Mouse (Mus musculus) ovary, postnatal 10 days (tissue): ENCODE results near the gene Cherp.

Experiments used
- DNase-seq: peaks from one replicate; pipeline ENCODE4 v3.0.0; 2022; ENCODE audit warnings: low spot score

Gene Cherp

DNA sequence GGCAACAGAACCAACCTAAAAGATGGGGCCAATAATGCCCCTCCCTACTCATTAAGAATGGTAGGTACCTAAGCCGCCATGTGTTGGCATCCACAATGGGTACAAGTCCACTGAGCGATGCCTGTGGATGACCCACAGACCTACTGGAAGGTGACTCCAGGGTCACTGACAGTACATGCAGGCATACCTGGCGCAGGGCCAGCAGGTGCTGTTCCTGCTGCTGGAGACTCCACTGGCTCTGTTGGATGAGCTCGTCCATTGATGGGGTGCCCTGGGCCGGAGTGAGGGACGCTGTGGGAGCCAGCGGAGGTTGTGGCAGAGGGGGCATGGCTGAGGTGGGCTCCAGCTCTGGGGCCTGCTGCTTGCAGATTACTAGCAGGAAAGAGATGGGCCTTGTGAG, 4.3 kb downstream of the Cherp start:
- DNase-seq: no peak

DNA sequence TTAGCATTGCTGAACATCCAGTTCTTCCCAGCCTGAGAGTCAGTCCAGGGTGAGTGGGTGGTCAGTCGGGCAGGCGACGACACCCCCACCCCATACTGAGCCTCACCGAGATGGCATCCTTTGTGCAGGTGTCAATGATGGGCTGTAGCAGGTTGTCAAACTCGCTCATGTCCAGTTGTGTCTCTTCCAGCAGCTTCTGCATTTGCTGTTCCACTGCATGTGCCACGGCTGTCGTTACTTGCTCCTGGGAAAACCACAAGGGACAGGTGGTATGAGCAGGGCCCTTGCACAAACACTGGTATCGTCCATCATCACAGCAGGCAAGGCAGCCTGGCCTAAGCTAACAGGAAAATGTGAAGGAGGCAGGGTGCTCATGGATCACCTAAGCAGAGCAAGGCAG, 5.0 kb downstream of the Cherp start:
- DNase-seq: no peak

DNA sequence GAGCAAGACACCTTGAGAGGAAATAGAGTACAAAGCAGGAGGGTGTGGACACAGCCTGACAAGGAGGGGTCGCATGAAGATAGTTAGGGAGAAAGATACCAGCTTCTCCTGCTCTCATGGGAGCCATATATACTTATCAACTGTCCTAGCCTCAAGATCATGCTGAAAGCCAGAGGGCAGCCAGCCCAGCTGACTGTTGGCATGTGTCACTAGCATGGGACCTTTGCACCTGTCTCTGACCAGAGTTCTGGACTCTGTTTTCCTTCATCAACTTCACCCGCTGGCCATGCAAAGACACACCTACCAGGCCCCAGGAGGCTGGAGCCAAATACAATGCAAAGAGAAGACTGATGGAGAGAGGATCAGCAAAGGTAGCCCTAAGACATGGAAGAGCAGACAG, 5.8 kb downstream of the Cherp start:
- DNase-seq: no peak

DNA sequence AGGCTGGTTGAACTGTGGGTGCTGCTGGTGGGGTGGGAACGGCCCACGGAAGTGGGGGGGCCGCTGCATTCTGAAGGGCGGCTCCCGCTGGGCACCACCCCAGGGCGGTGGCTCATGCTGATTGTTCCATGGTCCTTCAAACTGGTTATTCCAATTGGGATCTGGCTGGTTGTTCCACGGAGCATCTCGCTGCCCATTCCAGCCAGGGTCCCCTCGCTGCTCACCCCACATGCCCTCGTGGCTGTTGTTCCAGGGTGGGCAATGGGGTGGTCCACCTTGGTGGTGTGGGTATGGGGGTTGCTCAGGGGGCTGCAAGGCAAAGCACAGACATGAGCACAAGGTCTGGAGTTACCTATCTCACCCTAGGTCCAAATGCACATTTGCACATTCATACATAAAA, 10.8 kb downstream of the Cherp start:
- no peak for DNase-seq

DNA sequence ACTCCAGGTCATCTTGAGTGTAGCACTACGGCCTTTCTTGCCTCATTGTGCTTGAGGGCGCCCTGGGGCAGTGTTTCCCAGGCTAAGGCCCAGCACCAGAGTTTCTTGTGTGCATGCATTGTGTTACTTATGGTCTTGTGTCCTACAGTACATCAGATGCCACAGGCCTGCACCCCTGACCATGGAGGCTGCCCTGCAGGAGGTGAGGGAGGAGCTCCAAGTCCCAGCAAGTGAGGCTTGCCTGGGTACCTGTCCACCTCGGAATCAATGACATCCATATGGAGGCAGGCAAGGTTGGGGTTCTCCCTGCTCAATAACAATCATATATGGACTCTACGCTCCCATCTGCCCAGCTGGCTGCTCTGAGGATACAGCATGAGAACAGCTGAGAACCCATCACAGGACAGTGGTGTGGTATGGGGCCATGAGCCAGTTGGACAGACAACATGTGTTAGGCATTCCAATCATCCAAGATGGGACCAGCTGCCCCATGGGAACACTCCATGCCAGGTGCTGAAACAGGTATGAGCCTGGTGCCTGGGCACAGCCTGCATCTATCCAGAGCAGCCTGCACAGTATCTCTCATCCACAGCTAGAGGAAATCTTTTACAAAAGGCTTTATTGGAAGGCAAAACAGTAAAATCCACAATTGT, 15.0 kb downstream of the Cherp start:
- DNase-seq: no peak

DNA sequence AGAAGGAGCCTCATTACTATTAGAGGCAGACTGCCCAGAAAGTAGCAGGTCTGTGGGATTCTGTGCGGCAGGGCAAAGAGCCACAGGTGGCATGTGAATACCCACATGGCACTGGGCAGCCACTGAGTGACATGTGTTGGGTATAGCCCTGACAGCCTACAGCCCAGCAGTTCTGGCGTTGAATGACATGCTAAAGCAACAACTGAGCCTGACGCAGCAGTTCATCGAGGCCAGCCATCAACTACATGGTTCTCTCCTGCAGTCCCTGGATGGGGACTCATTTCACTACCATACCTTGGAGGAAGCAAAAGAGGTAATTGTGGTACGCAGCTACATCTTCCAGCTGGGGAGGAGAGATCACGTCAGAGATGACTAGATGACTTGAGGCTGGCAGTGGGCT, 16.6 kb downstream of the Cherp start:
- DNase-seq: no peak

DNA sequence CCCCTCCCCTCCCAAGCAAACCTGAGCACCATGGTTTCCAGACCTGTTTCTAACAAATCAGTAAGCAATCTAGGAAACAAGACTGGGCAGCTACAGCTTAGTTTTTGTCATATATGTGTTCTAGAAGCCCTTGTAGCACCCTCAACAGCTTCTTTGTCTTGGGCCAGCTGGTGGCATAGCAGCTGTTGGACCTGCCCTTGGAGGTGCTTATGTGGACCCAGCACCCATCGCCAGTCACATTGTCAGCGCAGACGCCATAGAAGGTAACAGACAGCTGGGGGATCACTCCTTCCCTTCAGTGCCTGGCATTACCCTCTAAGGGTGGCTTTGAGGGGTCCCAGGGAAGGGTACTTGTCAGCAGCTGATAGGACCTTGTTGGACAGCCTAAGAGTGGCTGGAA, 17.2 kb downstream of the Cherp start:
- no peak for DNase-seq

DNA sequence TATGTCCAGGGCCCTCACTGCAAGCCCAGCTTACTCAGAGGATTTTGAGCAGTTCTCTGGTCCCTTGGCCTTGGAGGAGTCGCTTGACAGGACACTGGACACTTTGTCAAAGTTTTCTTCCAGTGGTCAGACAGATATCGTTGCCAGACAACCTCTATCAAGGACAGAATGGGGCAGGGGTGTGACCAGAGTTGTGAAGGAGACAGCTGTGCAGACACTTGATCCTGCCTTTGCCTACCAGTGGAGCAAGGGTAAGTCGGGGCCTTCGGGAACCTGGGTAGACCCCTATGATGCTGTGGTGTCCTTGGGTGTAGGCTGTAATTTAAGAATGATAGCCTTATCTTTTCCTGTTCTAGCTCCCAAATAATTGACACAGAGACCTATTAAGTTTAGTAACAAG, 19.7 kb downstream of the Cherp start:
- DNase-seq: no peak

DNA sequence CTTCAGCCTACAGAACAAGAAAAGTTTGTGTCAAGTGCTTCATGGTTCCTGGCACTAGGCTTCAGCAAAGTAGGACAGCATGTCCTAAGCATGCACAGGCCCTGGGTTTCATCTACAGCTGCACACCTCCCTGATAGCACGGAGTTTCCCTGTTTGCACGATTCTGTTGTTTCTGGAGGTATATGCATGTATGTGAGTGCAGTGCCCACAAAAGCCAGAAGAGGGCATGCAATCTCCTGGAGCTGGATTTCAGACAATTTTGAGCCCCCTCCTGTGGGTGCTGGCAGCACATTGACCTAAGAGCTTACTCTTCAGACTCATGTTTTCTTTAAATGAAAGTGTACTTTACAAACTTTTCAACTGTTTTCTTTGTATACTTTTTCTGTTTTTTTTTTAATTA, 21.1 kb downstream of the Cherp start:
- DNase-seq: no peak

DNA sequence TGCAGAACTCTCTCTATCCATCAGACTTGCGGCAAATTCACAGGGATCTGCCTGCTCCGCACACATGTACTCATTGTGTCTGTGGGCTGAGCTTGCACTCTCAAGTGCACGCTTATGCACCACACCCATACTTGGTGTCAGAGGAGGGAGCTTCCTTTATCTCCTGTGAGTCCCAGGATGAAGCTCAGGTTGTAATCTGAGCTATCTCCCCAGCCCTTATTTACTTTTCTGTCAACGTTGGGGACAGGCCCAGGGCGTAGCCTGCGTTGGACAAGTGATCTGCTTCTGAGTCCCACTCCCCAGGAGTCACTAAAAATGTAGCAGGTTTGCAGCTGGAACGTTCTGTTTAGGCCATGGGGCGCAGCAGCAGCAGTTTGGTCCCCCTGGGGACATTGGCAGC, 23.5 kb downstream of the Cherp start:
- no peak for DNase-seq

DNA sequence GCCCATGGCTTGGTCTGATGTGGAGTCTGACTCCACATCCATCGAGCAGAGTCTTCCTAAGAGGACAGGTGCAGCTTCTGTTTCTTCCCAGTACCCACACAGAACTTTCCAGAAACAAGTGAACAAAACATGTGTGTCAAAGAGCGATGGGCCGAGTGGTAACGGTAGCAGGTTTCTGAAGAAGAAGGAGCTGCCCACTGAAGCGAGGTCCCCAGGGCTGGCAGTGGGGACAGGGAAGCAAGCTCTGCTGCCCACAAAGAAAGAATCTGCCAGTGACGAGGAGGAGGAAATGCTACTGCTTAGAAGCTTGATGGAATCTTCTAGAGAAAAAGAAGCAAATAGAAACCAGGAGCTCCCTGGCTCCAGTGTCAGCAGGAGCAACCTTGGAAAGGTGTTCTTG, 30.0 kb downstream of the Cherp start:
- DNase-seq: no peak

DNA sequence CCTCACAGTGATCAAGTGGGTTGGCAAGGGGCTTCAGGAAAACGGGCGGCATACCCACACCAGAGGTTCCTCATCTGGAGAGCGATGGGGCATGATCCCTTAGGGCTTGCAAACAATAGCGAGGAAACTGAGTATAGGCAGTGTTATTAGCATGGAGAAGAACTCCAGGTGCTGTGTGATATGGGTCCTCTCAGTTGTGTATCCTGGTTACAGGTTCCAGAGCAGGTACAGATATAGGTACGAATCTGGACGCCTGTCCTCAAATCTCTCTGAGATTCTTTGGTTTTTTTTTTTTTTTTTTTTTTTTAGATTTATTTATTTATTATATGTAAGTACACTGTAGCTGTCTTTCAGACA, 31.1 kb downstream of the Cherp start:
- DNase-seq: no peak

DNA sequence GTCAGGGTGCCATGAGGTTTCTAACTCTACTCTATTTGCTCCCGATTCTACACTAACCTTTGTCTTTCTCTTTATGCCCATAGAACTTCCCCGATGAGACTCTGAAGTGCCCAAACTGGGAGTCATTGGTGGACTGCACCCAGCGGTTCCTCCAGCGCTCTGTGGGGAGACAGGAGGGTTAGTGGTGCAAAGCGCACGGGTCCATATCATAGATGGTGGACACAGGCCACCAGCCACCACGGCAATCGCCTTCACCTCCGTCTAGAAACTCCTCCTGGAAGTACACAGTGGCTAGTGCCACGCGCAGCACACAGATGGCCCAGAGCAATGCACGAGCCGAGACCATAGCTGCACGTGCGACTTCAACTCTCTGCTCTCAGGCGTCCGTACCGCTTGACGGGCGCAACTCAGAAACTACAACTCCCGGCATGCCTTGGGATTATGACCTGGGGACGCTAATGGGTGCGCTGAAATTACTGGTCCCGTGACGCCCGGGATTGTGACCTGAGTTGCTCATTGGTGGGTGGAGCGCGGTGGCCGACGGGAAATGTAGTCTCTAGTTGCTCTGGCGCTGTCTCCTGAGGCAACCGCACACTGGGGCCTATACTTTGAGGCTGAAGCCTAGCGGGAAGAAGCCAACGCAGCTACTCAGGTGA, 31.6 kb downstream of the Cherp start, which contains the start of the genes Calr3 and 1700030K09Rik:
TSS of gene Calr3 (minus strand) at position 533 of the 656 bp plus-strand sequence.
TSS of gene 1700030K09Rik (plus strand) at position 543 of the 656 bp plus-strand sequence.
- DNase-seq: peak; percentile 82

DNA sequence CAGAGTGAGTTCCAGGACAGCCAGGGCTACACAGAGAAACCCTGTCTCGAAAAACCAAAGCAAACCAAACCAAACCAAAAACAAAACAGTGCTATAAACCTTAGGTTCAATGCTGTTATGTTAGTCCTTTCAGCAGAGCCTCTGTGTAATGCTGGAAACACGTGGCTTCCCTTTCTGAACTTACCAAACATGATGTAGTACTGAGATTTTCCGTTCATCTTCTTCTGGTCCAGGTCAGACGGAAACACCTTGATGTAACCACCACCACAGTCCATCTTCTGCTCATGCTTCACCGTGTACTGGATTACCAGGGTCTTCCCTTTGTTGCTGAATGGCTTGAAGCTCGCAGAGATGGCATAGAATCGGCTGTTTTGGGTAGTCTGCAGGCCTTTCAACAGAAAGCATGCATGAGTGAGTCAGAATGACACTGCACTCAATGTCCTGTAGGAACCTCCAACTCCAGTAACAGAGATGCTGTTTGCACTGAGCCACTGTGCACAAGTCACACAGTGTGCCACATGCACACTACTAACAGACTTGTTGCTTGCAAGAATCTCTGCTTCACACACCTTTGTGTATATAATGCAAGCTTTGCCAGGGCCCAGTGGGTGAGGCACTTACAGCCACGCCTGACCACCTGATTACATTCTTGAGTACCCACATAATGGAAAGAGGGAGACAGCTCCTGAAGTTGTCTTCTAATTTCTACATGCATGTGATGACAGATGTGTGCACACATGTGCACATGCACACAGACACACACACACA, 36.6 kb downstream of the Cherp start:
- no peak for DNase-seq

DNA sequence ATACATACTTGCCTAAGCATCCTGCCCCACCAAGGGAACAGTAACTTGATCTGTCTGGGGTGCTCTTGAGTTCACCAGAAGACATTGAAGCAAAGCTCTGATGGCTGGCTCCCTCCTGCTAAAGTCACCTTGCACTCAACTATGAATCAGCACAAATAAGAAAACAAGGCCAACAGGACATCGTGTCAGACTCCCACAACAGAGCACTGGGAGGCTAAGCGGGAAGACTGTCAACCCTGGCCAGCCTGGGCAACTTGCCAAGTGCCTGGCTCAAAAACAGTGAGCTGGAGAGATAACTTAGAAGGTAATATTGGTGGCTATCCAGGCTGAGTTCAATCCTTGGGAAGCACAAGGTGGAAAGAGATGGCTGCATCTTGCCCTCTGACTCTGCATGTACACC, 40.1 kb downstream of the Cherp start:
- peak; percentile 17 for DNase-seq

DNA sequence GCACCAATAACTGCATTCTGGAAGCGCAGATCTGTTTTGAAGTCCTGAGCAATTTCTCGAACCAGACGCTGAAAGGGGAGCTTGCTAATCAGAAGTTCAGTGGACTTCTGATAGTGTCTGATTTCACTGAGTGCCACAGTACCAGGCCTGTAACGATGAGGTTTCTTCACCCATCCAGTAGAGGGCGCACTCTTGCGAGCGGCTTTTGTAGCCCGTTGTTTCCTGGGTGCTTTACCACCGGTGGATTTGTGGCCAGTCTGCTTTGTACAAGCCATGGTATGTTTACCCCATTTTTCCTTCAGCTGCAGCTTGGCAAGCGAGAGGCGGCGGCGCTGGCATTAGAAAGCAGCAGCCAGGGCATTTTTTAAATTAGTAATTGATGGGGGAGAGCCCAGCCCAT, 45.4 kb downstream of the Cherp start:
- DNase-seq: no peak

DNA sequence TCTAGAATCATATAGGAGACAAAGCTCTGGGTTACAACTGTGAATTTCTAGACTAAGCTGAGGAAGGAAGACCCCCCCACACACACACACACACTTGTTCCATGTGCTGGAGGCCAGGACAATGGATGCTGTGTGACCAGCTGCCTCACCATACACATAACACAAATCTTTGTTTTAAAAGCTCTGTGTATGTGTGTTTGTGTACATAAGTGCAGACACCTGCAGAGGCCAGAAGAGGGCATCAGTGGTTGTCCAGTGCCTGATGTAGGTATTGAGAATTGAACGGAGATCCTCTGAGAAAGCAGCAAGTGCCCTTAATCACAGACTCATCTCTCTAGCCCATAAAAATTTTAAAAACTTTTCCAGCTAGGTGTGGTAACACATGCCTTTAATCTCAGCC, 52.1 kb downstream of the Cherp start:
- DNase-seq: no peak

DNA sequence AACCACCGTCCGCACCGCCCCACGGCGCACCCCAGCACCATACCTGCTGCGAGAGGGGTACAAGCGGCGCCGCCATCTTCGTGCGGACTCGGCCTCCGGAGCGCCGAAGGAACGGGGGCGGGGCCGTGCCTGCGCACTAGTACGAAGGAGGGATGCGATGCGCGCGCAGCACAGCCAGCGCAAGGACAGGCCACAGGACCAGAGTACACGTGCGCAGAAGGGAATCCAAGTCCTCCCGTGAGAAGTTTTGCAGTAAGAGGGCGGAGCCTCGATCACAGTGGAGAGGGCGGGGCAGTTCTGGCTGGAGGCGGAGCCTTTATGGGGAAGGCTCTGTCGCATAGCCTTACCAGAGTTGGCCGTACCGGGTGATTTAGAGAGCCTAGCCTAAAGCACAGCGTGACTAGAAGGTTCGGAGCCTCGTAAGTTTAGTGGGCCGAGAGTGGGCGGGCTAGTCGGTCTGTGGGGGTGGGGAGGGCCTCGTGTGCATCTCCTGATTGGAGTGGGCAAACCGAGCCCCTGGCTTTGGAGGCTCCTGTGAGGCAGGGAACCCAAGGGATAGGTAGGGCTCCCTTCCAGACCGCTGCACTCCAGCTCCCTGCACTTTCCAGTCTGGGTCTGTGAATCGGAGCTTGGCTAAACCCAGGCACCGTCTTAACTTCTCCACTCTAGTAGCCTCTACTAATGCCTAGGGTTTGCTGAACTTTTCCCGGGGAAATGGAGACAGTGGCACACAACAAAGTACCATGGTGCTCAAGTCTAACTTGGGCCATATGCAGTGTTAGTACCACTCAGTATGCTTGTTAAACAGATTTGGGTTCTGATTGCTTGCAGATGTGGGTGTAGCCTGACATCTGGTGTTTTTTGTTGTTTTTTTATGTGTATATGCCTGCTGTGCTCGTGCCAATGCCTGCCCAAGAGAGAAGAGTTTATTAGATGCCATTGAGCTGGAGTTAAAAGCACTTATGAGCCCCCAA, 53.4 kb downstream of the Cherp start, which contains the start of gene Eps15l1:
TSS of gene Eps15l1 (minus strand) at position 99 of the 974 bp plus-strand sequence.
- DNase-seq: peak; percentile 94

DNA sequence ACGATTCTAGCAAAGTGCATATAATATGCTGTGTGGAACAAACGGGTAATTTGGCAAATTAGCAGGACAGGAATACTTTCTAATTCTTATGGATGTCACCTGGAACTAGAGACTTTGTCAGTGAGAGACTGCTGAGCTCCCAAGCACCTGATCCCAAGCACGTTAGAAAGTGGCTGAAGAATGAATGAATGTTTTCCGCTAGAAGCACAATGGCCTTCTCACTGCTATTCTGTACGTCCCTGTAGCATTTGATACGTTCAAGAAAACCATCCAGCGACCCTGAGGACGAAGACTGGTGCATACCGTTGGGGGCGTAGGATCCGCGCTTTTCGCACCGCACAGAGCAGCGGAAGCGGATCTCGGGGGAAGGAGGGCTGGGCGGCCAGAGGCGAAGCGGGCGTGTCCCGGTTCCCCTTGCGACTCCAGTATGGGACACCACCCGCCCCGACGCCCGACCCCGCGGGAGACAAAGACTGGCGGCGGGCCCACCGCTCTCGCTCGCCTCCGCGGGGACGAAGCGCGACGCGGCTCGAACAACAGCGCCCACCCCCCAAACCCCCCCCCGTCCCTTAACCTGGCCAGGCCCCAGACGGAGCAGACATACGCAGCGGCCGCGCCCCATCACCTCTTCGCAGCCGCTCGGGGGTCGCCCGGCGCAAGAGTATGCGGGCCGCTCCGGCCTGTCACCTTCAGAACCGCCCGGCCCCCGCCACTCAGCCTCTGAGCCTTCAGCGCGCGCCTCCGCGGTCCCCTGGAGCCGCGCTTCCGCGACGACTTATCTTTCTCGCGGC, 54.3 kb downstream of the Cherp start:
- DNase-seq: no peak

DNA sequence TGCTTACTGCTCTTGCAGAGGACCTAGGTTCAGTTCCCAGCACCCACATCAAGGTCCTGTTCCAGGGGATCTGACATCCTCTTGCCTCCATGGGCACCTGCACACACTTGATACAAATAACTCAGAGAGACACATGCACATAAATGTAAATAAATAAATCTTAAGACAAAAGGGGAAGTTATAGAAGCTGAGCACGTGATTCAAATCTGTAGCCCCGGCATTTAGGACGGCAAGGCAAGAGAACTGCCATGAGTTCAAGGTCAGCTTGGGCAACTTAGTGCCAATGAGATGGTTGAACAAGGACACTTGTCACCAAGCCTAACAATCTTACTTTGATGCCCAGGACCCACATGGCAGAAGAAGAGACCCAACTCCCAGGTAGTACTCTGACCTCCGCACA, 57.0 kb downstream of the Cherp start:
- DNase-seq: no peak

DNA sequence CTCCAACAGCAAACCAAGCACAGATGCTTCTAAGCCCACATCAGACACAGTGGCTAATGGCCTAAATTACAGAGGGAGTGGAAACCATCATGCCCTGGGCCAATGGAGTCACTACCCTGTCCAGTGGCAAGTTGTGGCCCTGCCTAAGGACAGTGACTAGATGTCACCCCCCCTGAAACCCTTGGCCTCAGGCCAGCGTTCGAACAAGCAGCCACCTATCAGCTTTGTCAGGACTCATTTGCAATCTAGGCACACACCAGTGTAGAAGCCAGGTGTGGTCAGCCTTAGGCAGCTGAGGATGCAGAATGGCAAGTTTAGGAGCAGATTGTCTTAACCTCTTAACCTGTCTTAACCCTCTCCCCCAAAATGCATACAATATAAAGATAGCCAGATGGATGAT, 59.8 kb downstream of the Cherp start:
- no peak for DNase-seq
